ENCODE assay signal across 8 mouse cellular contexts in genomic region chr7:45703521-45704033, GRCm38 (mm10). TPM values are rescaled to one million over a fixed set of nuclear protein-coding genes. Genes with fewer than 3 reads are reported as not detected.
DNase-seq lines count a peak whose midpoint lies in the region; ATAC-seq and TF ChIP-seq lines count a peak whose summit lies in the region.

No protein-coding gene starts in this region.

- peaks cover 15% of the 10 kb centered on the region for H3K27me3 ChIP-seq in neural tube, embryonic 11.5 days (ENCODE audit: control insufficient read depth, insufficient read depth, low read length)
- H3K27me3 ChIP-seq in limb, embryonic 14.5 days (ENCODE audit: control insufficient read depth, insufficient read depth, low read length) = peaks cover 17% of the 10 kb centered on the region; the same call in 1 of the 2 replicates
- no peaks in the 10 kb centered on the region for H3K27me3 ChIP-seq in stomach, postnatal 0 days (ENCODE audit: control insufficient read depth, insufficient read depth, low read length)

- H3K4me1 ChIP-seq in neural tube, embryonic 11.5 days (ENCODE audit: control insufficient read depth, insufficient read depth, low read length) = peaks cover 46% of the 10 kb centered on the region
- peaks cover 44% of the 10 kb centered on the region for H3K4me1 ChIP-seq in limb, embryonic 14.5 days (ENCODE audit: control insufficient read depth, insufficient read depth, low read length)
- peaks cover 13% of the 10 kb centered on the region; the same call in 1 of the 2 replicates for H3K4me1 ChIP-seq in stomach, postnatal 0 days (replicated peaks; ENCODE audit: control insufficient read depth, insufficient read depth)

- TF ChIP-seq POLR2A in limb, embryonic 14.5 days (IDR thresholded peaks at IDR 0.05; ENCODE audit: borderline replicate concordance, extremely low read depth, insufficient read depth, insufficient read length) = no peak

- peak; percentile 87 for DNase-seq in cerebellum, adult 9-11 months
- no peak for DNase-seq in cerebellum, adult 18-20 months
- DNase-seq in neural tube, embryonic 11.5 days (ENCODE audit: low spot score) = no peak
- DNase-seq in neural tube, embryonic 10.5 days (ENCODE audit: extremely low spot score, low spot score) = no peak
- DNase-seq in limb, embryonic 14.5 days (ENCODE audit: low spot score) = no peak
- no peak for DNase-seq in stomach, postnatal 0 days (ENCODE audit: low spot score)
- DNase-seq in left cerebral cortex, postnatal 4 days = no peak

- H3K4me3 ChIP-seq in neural tube, embryonic 11.5 days (ENCODE audit: low read depth, low read length) = peak overlapping the region; percentile 28
- H3K4me3 ChIP-seq in limb, embryonic 14.5 days (replicated peaks; ENCODE audit: low read length) = peak overlapping the region; percentile 63
- peak overlapping the region; percentile 38; the same call in 1 of the 2 replicates for H3K4me3 ChIP-seq in stomach, postnatal 0 days (ENCODE audit: low read depth, low read length)

- no peaks in the 10 kb centered on the region for H3K36me3 ChIP-seq in neural tube, embryonic 11.5 days (ENCODE audit: control insufficient read depth, insufficient read depth, low read length)
- H3K36me3 ChIP-seq in limb, embryonic 14.5 days (ENCODE audit: control insufficient read depth, insufficient read depth, low read length) = no peaks in the 10 kb centered on the region
- H3K36me3 ChIP-seq in stomach, postnatal 0 days (ENCODE audit: control insufficient read depth, insufficient read depth, low read length) = no peaks in the 10 kb centered on the region

- peak overlapping the region; percentile 46 for H3K9ac ChIP-seq in neural tube, embryonic 11.5 days (ENCODE audit: low read length)
- peak overlapping the region; percentile 49; the same call in 1 of the 2 replicates for H3K9ac ChIP-seq in limb, embryonic 14.5 days (ENCODE audit: low read depth, low read length, severe bottlenecking)
- H3K9ac ChIP-seq in stomach, postnatal 0 days (ENCODE audit: low read length) = peak overlapping the region; percentile 61; the same call in 1 of the 2 replicates

- 44% methylated on average over 12 of the region's 12 CpGs for WGBS in neural tube, embryonic 11.5 days
- WGBS in limb, embryonic 14.5 days = 44% methylated on average over 12 of the region's 12 CpGs
- 27% methylated on average over 12 of the region's 12 CpGs for WGBS in stomach, postnatal 0 days

- ATAC-seq in neural tube, embryonic 11.5 days (ENCODE audit: insufficient read depth, low FRiP score, low TSS enrichment) = no peak
- no peak for ATAC-seq in limb, embryonic 14.5 days (ENCODE audit: low FRiP score, low read depth)
- no peak for ATAC-seq in stomach, postnatal 0 days (ENCODE audit: low FRiP score, low TSS enrichment)
- ATAC-seq in CD4-positive, CD25-positive, alpha-beta regulatory T cell, adult 4 months = no peak

- H3K9me3 ChIP-seq in neural tube, embryonic 11.5 days (ENCODE audit: control insufficient read depth, low read length) = no peaks in the 10 kb centered on the region
- H3K9me3 ChIP-seq in limb, embryonic 14.5 days (ENCODE audit: control insufficient read depth, low read length) = no peaks in the 10 kb centered on the region
- no peaks in the 10 kb centered on the region for H3K9me3 ChIP-seq in stomach, postnatal 0 days (ENCODE audit: control insufficient read depth, low read length)

- H3K4me2 ChIP-seq in neural tube, embryonic 11.5 days (ENCODE audit: low read depth) = peak overlapping the region; percentile 98
- peak overlapping the region; percentile 88 for H3K4me2 ChIP-seq in limb, embryonic 14.5 days (replicated peaks; ENCODE audit: low read depth, low read length, severe bottlenecking)
- peak overlapping the region; percentile 66 for H3K4me2 ChIP-seq in stomach, postnatal 0 days (replicated peaks; ENCODE audit: low read depth)

- H3K27ac ChIP-seq in neural tube, embryonic 11.5 days (ENCODE audit: low read depth, low read length) = peak overlapping the region; percentile 70
- peak overlapping the region; percentile 67 for H3K27ac ChIP-seq in limb, embryonic 14.5 days (replicated peaks; ENCODE audit: low read depth, low read length)
- H3K27ac ChIP-seq in stomach, postnatal 0 days (replicated peaks) = peak overlapping the region; percentile 89

- TF ChIP-seq EP300 in stomach, postnatal 0 days (optimal IDR thresholded peaks at IDR 0.05) = no peak

- intact Hi-C loops in left cerebral cortex, postnatal 4 days (cut with DNase I) = loop anchor here (5.0 kb wide), 1 partner anchor 61 kb away; no protein-coding TSS in a partner anchor

- no peak for TF ChIP-seq CTCF in stomach, postnatal 0 days (IDR thresholded peaks at IDR 0.05; ENCODE audit: low read depth)

RNA-seq across cellular contexts. Expression of gene Dbp, which starts 1.3 kb away (rescaled TPM):
- 3.3 and 3.7 TPM in 2 replicates for polyA plus RNA-seq in neural tube, embryonic 11.5 days (2014; fragmentation: Nextera tagmentation; extraction: Ambion mirVana)
- 15.1 and 16.8 TPM in 2 replicates for polyA plus RNA-seq in limb, embryonic 14.5 days (2012; rRNA removed)
- 7.0 and 8.9 TPM in 2 replicates for polyA plus RNA-seq in limb, embryonic 14.5 days (2014; fragmentation: Nextera tagmentation; extraction: Ambion mirVana)
- 8.8 and 12.6 TPM in 2 replicates for polyA plus RNA-seq in stomach, postnatal 0 days (2015; fragmentation: Nextera tagmentation; extraction: Ambion mirVana)
- 1 to 10 TPM; 7.4 to 8.8 TPM for polyA plus RNA-seq in CD4-positive, CD25-positive, alpha-beta regulatory T cell, adult 4 months (2017; shearing (Covaris generic))
- total RNA-seq in left cerebral cortex, postnatal 4 days (2021) = 10 to 100 TPM; 19.1 to 22.2 TPM

RNA-seq across cellular contexts. Expression of gene Car11, which starts 3.9 kb away (rescaled TPM):
- 11.5 and 12.4 TPM in 2 replicates for polyA plus RNA-seq in neural tube, embryonic 11.5 days (2014; fragmentation: Nextera tagmentation; extraction: Ambion mirVana)
- 34.1 and 46.4 TPM in 2 replicates for polyA plus RNA-seq in limb, embryonic 14.5 days (2012; rRNA removed)
- polyA plus RNA-seq in limb, embryonic 14.5 days (2014; fragmentation: Nextera tagmentation; extraction: Ambion mirVana) = 9.5 and 10.6 TPM in 2 replicates
- polyA plus RNA-seq in stomach, postnatal 0 days (2015; fragmentation: Nextera tagmentation; extraction: Ambion mirVana) = 2.7 and 4.4 TPM in 2 replicates
- 1 to 10 TPM; 1.2 to 1.3 TPM for polyA plus RNA-seq in CD4-positive, CD25-positive, alpha-beta regulatory T cell, adult 4 months (2017; shearing (Covaris generic))
- total RNA-seq in left cerebral cortex, postnatal 4 days (2021) = 100 to 1,000 TPM; 136 to 144 TPM

RNA-seq across cellular contexts. Expression of gene Sec1, which starts 9.4 kb away (rescaled TPM):
- polyA plus RNA-seq in neural tube, embryonic 11.5 days (2014; fragmentation: Nextera tagmentation; extraction: Ambion mirVana) = 1.7 and 2.1 TPM in 2 replicates
- polyA plus RNA-seq in limb, embryonic 14.5 days (2012; rRNA removed) = 1.7 and 2.8 TPM in 2 replicates
- 0.46 and 0.92 TPM in 2 replicates for polyA plus RNA-seq in limb, embryonic 14.5 days (2014; fragmentation: Nextera tagmentation; extraction: Ambion mirVana)
- polyA plus RNA-seq in stomach, postnatal 0 days (2015; fragmentation: Nextera tagmentation; extraction: Ambion mirVana) = 0.53 and 0.56 TPM in 2 replicates
- under 1 TPM in 1 of 2 experiments, not detected in 1; 0.30 TPM for polyA plus RNA-seq in CD4-positive, CD25-positive, alpha-beta regulatory T cell, adult 4 months (2017; shearing (Covaris generic))
- total RNA-seq in left cerebral cortex, postnatal 4 days (2021) = under 1 TPM; 0.18 to 0.20 TPM

RNA-seq across cellular contexts. Expression of gene Rpl18, which starts 11.7 kb away (rescaled TPM):
- 929 and 960 TPM in 2 replicates for polyA plus RNA-seq in neural tube, embryonic 11.5 days (2014; fragmentation: Nextera tagmentation; extraction: Ambion mirVana)
- polyA plus RNA-seq in limb, embryonic 14.5 days (2012; rRNA removed) = 1,056 and 1,196 TPM in 2 replicates
- 1,210 and 1,246 TPM in 2 replicates for polyA plus RNA-seq in limb, embryonic 14.5 days (2014; fragmentation: Nextera tagmentation; extraction: Ambion mirVana)
- polyA plus RNA-seq in stomach, postnatal 0 days (2015; fragmentation: Nextera tagmentation; extraction: Ambion mirVana) = 893 and 919 TPM in 2 replicates
- polyA plus RNA-seq in CD4-positive, CD25-positive, alpha-beta regulatory T cell, adult 4 months (2017; shearing (Covaris generic)) = 1,000 to 10,000 TPM; 2,369 to 2,427 TPM
- total RNA-seq in left cerebral cortex, postnatal 4 days (2021) = 100 to 1,000 TPM; 640 to 672 TPM

RNA-seq across cellular contexts. Expression of gene Sphk2, which starts 14.2 kb away (rescaled TPM):
- polyA plus RNA-seq in neural tube, embryonic 11.5 days (2014; fragmentation: Nextera tagmentation; extraction: Ambion mirVana) = 23.7 and 25.3 TPM in 2 replicates
- 36.9 and 48.5 TPM in 2 replicates for polyA plus RNA-seq in limb, embryonic 14.5 days (2012; rRNA removed)
- 27.5 and 29.2 TPM in 2 replicates for polyA plus RNA-seq in limb, embryonic 14.5 days (2014; fragmentation: Nextera tagmentation; extraction: Ambion mirVana)
- 23.6 and 24.5 TPM in 2 replicates for polyA plus RNA-seq in stomach, postnatal 0 days (2015; fragmentation: Nextera tagmentation; extraction: Ambion mirVana)
- 10 to 100 TPM; 15.2 to 21.1 TPM for polyA plus RNA-seq in CD4-positive, CD25-positive, alpha-beta regulatory T cell, adult 4 months (2017; shearing (Covaris generic))
- 10 to 100 TPM; 23.6 to 24.6 TPM for total RNA-seq in left cerebral cortex, postnatal 4 days (2021)
